Mouse (Mus musculus) MEL (cell line): ENCODE measurements around the gene Atg7. TPM values are rescaled to one million over a fixed set of nuclear protein-coding genes. Genes with fewer than 3 reads are reported as not detected.

Experiments used
- DNase-seq: peaks from one replicate; pipeline ENCODE4 v3.0.0; 2011; ENCODE audit warnings: low read depth, low spot score
- H3K27ac ChIP-seq: 2 replicates; pipeline ENCODE4 v1.5.1; 2012; ENCODE audit warnings: low read depth, mild to moderate bottlenecking, control low read depth, low read length, moderate library complexity; ENCODE audit not compliant: control insufficient read depth
- H3K27me3 ChIP-seq, 2 experiments: fragments of 150-350 bp in 1 of 2; sonication (generic) in 1 of 2; 2 replicates each; pipeline ENCODE4 v1.6.1; 2012; ENCODE audit warnings: low read length in 2 of 2, mild to moderate bottlenecking in 2 of 2, improper control_type of control experiment in 1 of 2, moderate library complexity in 1 of 2; ENCODE audit not compliant: insufficient read depth in 2 of 2, control insufficient read depth in 1 of 2
- H3K36me3 ChIP-seq, 2 experiments: 2 replicates each; pipeline ENCODE4 v1.6.1; 2012 to 2014; ENCODE audit warnings: low read length in 2 of 2, improper control_type of control experiment in 1 of 2, inconsistent platforms in 1 of 2, mild to moderate bottlenecking in 1 of 2; ENCODE audit not compliant: insufficient read depth in 2 of 2, control insufficient read depth in 1 of 2
- H3K4me1 ChIP-seq, 2 experiments: fragments of 150-350 bp in 1 of 2; sonication (generic) in 1 of 2; 2 replicates each; pipeline ENCODE4 v1.6.1; 2012; ENCODE audit warnings: low read length in 2 of 2, improper control_type of control experiment in 1 of 2, mild to moderate bottlenecking in 1 of 2; ENCODE audit not compliant: insufficient read depth in 2 of 2, control insufficient read depth in 1 of 2
- H3K4me3 ChIP-seq, 2 experiments: fragments of 150-350 bp in 1 of 2; sonication (generic) in 1 of 2; 2 replicates each; pipeline ENCODE4 v1.5.1; 2012; ENCODE audit warnings: low read depth in 2 of 2, low read length in 2 of 2, mild to moderate bottlenecking in 2 of 2, moderate library complexity in 2 of 2, control low read depth in 1 of 2, improper control_type of control experiment in 1 of 2; ENCODE audit not compliant: control insufficient read depth in 1 of 2, insufficient read depth in 1 of 2
- H3K79me2 ChIP-seq: 2 replicates; pipeline ENCODE4 v1.6.1; 2012; ENCODE audit warnings: mild to moderate bottlenecking, low read length, moderate library complexity; ENCODE audit not compliant: control insufficient read depth, poor library complexity, insufficient read depth
- H3K9ac ChIP-seq: 2 replicates; pipeline ENCODE4 v1.6.1; 2012; ENCODE audit warnings: low read depth, mild to moderate bottlenecking, control low read depth, low read length, moderate library complexity; ENCODE audit not compliant: control insufficient read depth, poor library complexity, severe bottlenecking
- H3K9me3 ChIP-seq: fragments of 150-350 bp; sonication (generic); replicated peaks from 2 replicates; pipeline ENCODE4 v1.6.1; 2012; ENCODE audit warnings: mild to moderate bottlenecking, low read length, improper control_type of control experiment, moderate library complexity; ENCODE audit not compliant: insufficient read depth
- CHD2 ChIP-seq: IDR thresholded peaks from 2 replicates; pipeline ENCODE4 v1.6.1; 2011; ENCODE audit warnings: low read length, improper control_type of control experiment
- CTCF ChIP-seq, 3 experiments: IDR thresholded peaks in 2 of 3; conservative IDR thresholded peaks in 1 of 3; 2 replicates each; pipeline ENCODE4 v1.5.1; 2011 to 2012; ENCODE audit warnings: low read length in 3 of 3, low read depth in 2 of 3, mild to moderate bottlenecking in 2 of 3, improper control_type of control experiment in 1 of 3, inconsistent platforms in 1 of 3, mixed read lengths in 1 of 3, moderate library complexity in 1 of 3; ENCODE audit not compliant: control insufficient read depth in 1 of 3, insufficient read depth in 1 of 3, poor library complexity in 1 of 3, severe bottlenecking in 1 of 3
- EP300 ChIP-seq, 2 experiments: IDR thresholded peaks; 2 replicates each; pipeline ENCODE4 v1.6.1; 2011; ENCODE audit warnings: improper control_type of control experiment in 2 of 2, low read length in 2 of 2, low read depth in 1 of 2, mild to moderate bottlenecking in 1 of 2
- ETS1 ChIP-seq: IDR thresholded peaks from 2 replicates; pipeline ENCODE4 v1.6.1; 2012; ENCODE audit warnings: low read depth, mild to moderate bottlenecking, inconsistent platforms, low read length, improper control_type of control experiment, moderate library complexity
- HCFC1 ChIP-seq: IDR thresholded peaks from 2 replicates; pipeline ENCODE4 v1.6.1; 2012; ENCODE audit warnings: low read depth, mild to moderate bottlenecking, inconsistent platforms, low read length, improper control_type of control experiment, moderate library complexity
- JUND ChIP-seq: IDR thresholded peaks from 2 replicates; pipeline ENCODE4 v1.6.1; 2011; ENCODE audit warnings: low read depth, mild to moderate bottlenecking, improper control_type of control experiment, low read length
- KAT2A ChIP-seq: conservative IDR thresholded peaks from 2 replicates; pipeline ENCODE4 v1.6.1; 2012; ENCODE audit warnings: low read depth, low read length, improper control_type of control experiment, inconsistent platforms
- MAFK ChIP-seq: IDR thresholded peaks from 2 replicates; pipeline ENCODE4 v1.6.1; 2011; ENCODE audit warnings: low read depth, mild to moderate bottlenecking, low read length, improper control_type of control experiment, borderline replicate concordance
- MAZ ChIP-seq: IDR thresholded peaks from 2 replicates; pipeline ENCODE4 v1.6.1; 2012; ENCODE audit warnings: low read depth, mild to moderate bottlenecking, inconsistent platforms, low read length, improper control_type of control experiment
- MEF2A ChIP-seq: IDR thresholded peaks from 2 replicates; pipeline ENCODE4 v1.6.1; 2014; ENCODE audit warnings: low read depth, mild to moderate bottlenecking, inconsistent platforms, low read length, improper control_type of control experiment; ENCODE audit not compliant: poor library complexity, insufficient replicate concordance, severe bottlenecking; ENCODE audit errors: extremely low read depth
- MYB ChIP-seq: IDR thresholded peaks from 2 replicates; pipeline ENCODE4 v1.6.1; 2011; ENCODE audit warnings: mild to moderate bottlenecking, low read depth, low read length, improper control_type of control experiment
- NELFE ChIP-seq: IDR thresholded peaks from 2 replicates; pipeline ENCODE4 v1.6.1; 2011; ENCODE audit warnings: low read depth, low read length, improper control_type of control experiment
- NRF1 ChIP-seq: IDR thresholded peaks from 2 replicates; pipeline ENCODE4 v1.6.1; 2014; ENCODE audit warnings: low read depth, mild to moderate bottlenecking, inconsistent platforms, low read length, improper control_type of control experiment, moderate library complexity; ENCODE audit not compliant: poor library complexity, insufficient read depth, severe bottlenecking
- POLR2A ChIP-seq, 2 experiments: IDR thresholded peaks; 2 replicates each; pipeline ENCODE4 v1.6.1; 2011 to 2012; ENCODE audit warnings: low read length in 2 of 2, mild to moderate bottlenecking in 2 of 2, control low read depth in 1 of 2, improper control_type of control experiment in 1 of 2, low read depth in 1 of 2, moderate library complexity in 1 of 2; ENCODE audit not compliant: control insufficient read depth in 1 of 2, insufficient read depth in 1 of 2, poor library complexity in 1 of 2
- POLR2AphosphoS2 ChIP-seq: IDR thresholded peaks from 2 replicates; pipeline ENCODE4 v1.6.1; 2011; ENCODE audit warnings: low read length, improper control_type of control experiment
- POLR2AphosphoS5 ChIP-seq: IDR thresholded peaks from 2 replicates; pipeline ENCODE4 v1.6.1; 2012; ENCODE audit warnings: low read depth, borderline replicate concordance, mild to moderate bottlenecking, inconsistent platforms, low read length, moderate library complexity, mixed read lengths
- TAL1 ChIP-seq: IDR thresholded peaks from 2 replicates; pipeline ENCODE4 v1.6.1; 2012; ENCODE audit warnings: mild to moderate bottlenecking, inconsistent platforms, low read length, moderate library complexity, mixed read lengths
- TBP ChIP-seq: IDR thresholded peaks from 2 replicates; pipeline ENCODE4 v1.8.0; 2011; ENCODE audit warnings: low read depth, low read length, improper control_type of control experiment
- TCF12 ChIP-seq: IDR thresholded peaks from 2 replicates; pipeline ENCODE4 v1.6.1; 2014; ENCODE audit warnings: low read depth, mild to moderate bottlenecking, inconsistent platforms, low read length, improper control_type of control experiment, moderate library complexity
- USF1 ChIP-seq: IDR thresholded peaks from 2 replicates; pipeline ENCODE4 v1.6.1; 2014; ENCODE audit warnings: low read depth, mild to moderate bottlenecking, inconsistent platforms, low read length, improper control_type of control experiment, moderate library complexity
- ZC3H11A ChIP-seq: IDR thresholded peaks from 2 replicates; pipeline ENCODE4 v1.6.1; 2012; ENCODE audit warnings: low read depth, mild to moderate bottlenecking, inconsistent platforms, low read length, improper control_type of control experiment
- ZMIZ1 ChIP-seq: IDR thresholded peaks from 2 replicates; pipeline ENCODE4 v1.6.1; 2012; ENCODE audit warnings: low read depth, mild to moderate bottlenecking, inconsistent platforms, low read length, improper control_type of control experiment, moderate library complexity
- ZNF384 ChIP-seq: IDR thresholded peaks from 2 replicates; pipeline ENCODE4 v1.6.1; 2012; ENCODE audit warnings: low read depth, mild to moderate bottlenecking, inconsistent platforms, low read length, improper control_type of control experiment
- polyA plus RNA-seq, 2 experiments: library from polyadenylated mRNA; stranded (reverse) in 1 of 2; unstranded in 1 of 2; fragments of >175 nt in 1 of 2; fragments of >200 nt in 1 of 2; gene quantifications; 2 replicates each; pipeline versions ENCODE4 v1.2.1 to v1.2.4; 2012; ENCODE audit warnings: low replicate concordance in 2 of 2, low read depth in 1 of 2; ENCODE audit not compliant: insufficient read length in 2 of 2, insufficient read depth in 1 of 2, missing spikeins in 1 of 2
- total RNA-seq: library from RNA; depleted of rRNA; stranded (reverse); fragments of 300-350 nt; gene quantifications from 2 replicates; pipeline ENCODE4 v1.2.3, GENCODE M21; 2012

Atg7 gene
- total and polyA plus RNA-seq, 3 experiments: 14.6 TPM; not detected in 1

DNA sequence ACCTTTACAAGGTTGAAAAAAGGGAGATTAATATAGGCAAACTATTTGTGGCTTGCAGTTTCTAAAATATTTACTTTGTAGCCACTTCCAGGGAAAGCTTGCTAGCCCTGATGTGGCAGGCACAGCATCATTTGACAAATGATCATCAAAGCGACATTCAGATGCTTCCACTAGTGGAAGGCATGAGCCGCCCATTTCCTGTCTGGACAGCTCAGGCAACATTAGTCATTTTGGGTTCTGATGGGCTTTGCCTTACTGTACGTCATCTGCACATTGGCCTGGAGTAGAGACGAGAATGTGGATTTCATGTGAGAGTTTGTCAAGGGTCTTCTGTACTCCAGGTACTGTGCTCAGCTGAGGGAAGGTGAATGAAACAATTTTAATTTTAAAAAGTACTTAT lies 14.9 kb downstream of the Atg7 start:
- H3K36me3 ChIP-seq: peaks cover 0 to 17% of the 10 kb centered on the region in 2 experiments; a peak in 2 of 4 replicates
- H3K27ac ChIP-seq: no peak overlapping the region
- TF ChIP-seq MEF2A (no peak), MYB (no peak), TAL1 (no peak), JUND (no peak), ZC3H11A (no peak), CHD2 (no peak)
- no peaks in the 10 kb centered on the region for H3K9me3 ChIP-seq
- no peaks in the 10 kb centered on the region for H3K27me3 ChIP-seq
- no peak for DNase-seq
- no peak overlapping the region for H3K9ac ChIP-seq
- H3K4me1 ChIP-seq: peaks cover 3 to 15% of the 10 kb centered on the region in 2 experiments; a peak in 3 of 4 replicates
- no peak overlapping the region for H3K4me3 ChIP-seq
- no peaks in the 10 kb centered on the region for H3K79me2 ChIP-seq

- Histone ChIP-seq H3K4me3 (no peak overlapping the region), H3K9me3 (no peaks in the 10 kb centered on the region), H3K27ac (peak overlapping the region; percentile 70), H3K27me3 (no peaks in the 10 kb centered on the region), H3K36me3 (peaks cover 0 to 17% of the 10 kb centered on the region in 2 experiments; a peak in 2 of 4 replicates), H3K79me2 (no peaks in the 10 kb centered on the region), H3K4me1 (peaks cover 3 to 15% of the 10 kb centered on the region in 2 experiments; a peak in 3 of 4 replicates), H3K9ac (no peak overlapping the region)
- TF ChIP-seq KAT2A: no peak
- TF ChIP-seq NRF1: no peak
- TF ChIP-seq MAZ: 0 out of 2 replicates have a peak, but pooled peaks have one; percentile 34
- no peak for TF ChIP-seq TBP
- no peak for TF ChIP-seq MAFK
- TF ChIP-seq TCF12: peak; percentile 57; the same call in 1 of the 2 replicates
- no peak for TF ChIP-seq POLR2AphosphoS2
- TF ChIP-seq TAL1: peak; percentile 35; the same call in 1 of the 2 replicates
- no peak for TF ChIP-seq ZNF384
- TF ChIP-seq POLR2A (IDR thresholded peaks at IDR 0.05; ENCODE audit: control insufficient read depth in 1 of 2, insufficient read depth in 1 of 2, low read depth in 1 of 2, low read length in 2 of 2, poor library complexity in 1 of 2): no peak
- TF ChIP-seq ZMIZ1: no peak
- no peak for TF ChIP-seq POLR2AphosphoS5
- TF ChIP-seq USF1: no peak
- 0 out of 4 replicates have a peak, but pooled peaks have one; percentile 8 to 26 for TF ChIP-seq EP300 (IDR thresholded peaks at IDR 0.05; ENCODE audit: low read depth in 1 of 2, low read length in 2 of 2)
- TF ChIP-seq ETS1: peak; percentile 43; the same call in 1 of the 2 replicates
- no peak for TF ChIP-seq ZC3H11A
- TF ChIP-seq NELFE: no peak
- no peak for TF ChIP-seq MEF2A
- no peak for TF ChIP-seq MYB
- no peak for TF ChIP-seq CHD2
- TF ChIP-seq JUND: no peak
- no peak for TF ChIP-seq HCFC1
- TF ChIP-seq CTCF (IDR thresholded peaks at IDR 0.05 in 2 of 3, conservative IDR thresholded peaks at IDR 0.05 in 1 of 3; ENCODE audit: control insufficient read depth in 1 of 3, insufficient read depth in 1 of 3, low read depth in 2 of 3, low read length in 3 of 3, poor library complexity in 1 of 3, severe bottlenecking in 1 of 3): no peak
- DNase-seq: peak; percentile 41
Observed at GRCm38 (mm10) chr6:114659278-114659991, 16.5 kb downstream of the Atg7 start.
